Mouse (Mus musculus) testis, adult 2 months (tissue): ENCODE data around the gene Cbwd1. TPM values are rescaled to one million over a fixed set of nuclear protein-coding genes. Genes with fewer than 3 reads are reported as not detected.
A peak's percentile ranks its signal among the peaks of the same experiment; 100 is the strongest.

Source experiments
- H3K27ac ChIP-seq: fragments of 200-500 bp; 2 replicates; pipeline ENCODE4 v1.5.1; 2012; ENCODE audit warnings: low read depth, low read length; ENCODE audit not compliant: control insufficient read depth, insufficient read depth
- H3K27me3 ChIP-seq: fragments of 200-500 bp; 2 replicates; pipeline ENCODE4 v1.6.1; 2012; ENCODE audit warnings: mild to moderate bottlenecking, low read length, moderate library complexity; ENCODE audit not compliant: control insufficient read depth, insufficient read depth
- H3K36me3 ChIP-seq: fragments of 200-500 bp; 2 replicates; pipeline ENCODE4 v1.6.1; 2012; ENCODE audit warnings: mild to moderate bottlenecking, low read length; ENCODE audit not compliant: control insufficient read depth, insufficient read depth
- H3K4me1 ChIP-seq: fragments of 200-500 bp; 2 replicates; pipeline ENCODE4 v1.6.1; 2012; ENCODE audit warnings: low read length; ENCODE audit not compliant: control insufficient read depth, insufficient read depth
- H3K4me3 ChIP-seq: fragments of 200-500 bp; 2 replicates; pipeline ENCODE4 v1.5.1; 2012; ENCODE audit warnings: low read depth, mild to moderate bottlenecking, low read length, moderate library complexity, mixed read lengths; ENCODE audit not compliant: control insufficient read depth
- CTCF ChIP-seq: fragments of 200-500 bp; IDR thresholded peaks from 2 replicates; pipeline ENCODE4 v1.5.1; 2012; ENCODE audit warnings: low read depth, mild to moderate bottlenecking, inconsistent platforms, low read length, moderate library complexity; ENCODE audit not compliant: control insufficient read depth, insufficient read depth, insufficient replicate concordance
- POLR2A ChIP-seq: fragments of 200-500 bp; IDR thresholded peaks from 2 replicates; pipeline ENCODE4 v1.6.1; 2012; ENCODE audit warnings: low read depth, mild to moderate bottlenecking, inconsistent platforms, low read length, moderate library complexity; ENCODE audit not compliant: control insufficient read depth
- polyA plus RNA-seq: library from polyadenylated mRNA; depleted of rRNA; stranded (reverse); fragments of >200 nt; gene quantifications from 2 replicates; pipeline ENCODE4 v1.2.3, GENCODE M21; 2012

Cbwd1 gene
- polyA plus RNA-seq, 1 experiment, result 10.8 TPM

GRCm38 (mm10) chr19:24899578-24900544, 61.5 kb downstream of the Cbwd1 start:
- Histone ChIP-seq H3K27ac (no peak overlapping the region), H3K27me3 (no peaks in the 10 kb centered on the region), H3K4me3 (peak overlapping the region; percentile 74), H3K4me1 (peaks cover 26% of the 10 kb centered on the region), H3K36me3 (no peaks in the 10 kb centered on the region)
- TF ChIP-seq POLR2A (peak; percentile 19; the same call in 1 of the 2 replicates), CTCF (no peak)

- no peaks in the 10 kb centered on the region for H3K36me3 ChIP-seq
- peaks cover 26% of the 10 kb centered on the region for H3K4me1 ChIP-seq
- peak overlapping the region; percentile 74 for H3K4me3 ChIP-seq
- no peak overlapping the region for H3K27ac ChIP-seq
- no peaks in the 10 kb centered on the region for H3K27me3 ChIP-seq
- TF ChIP-seq POLR2A (no peak), CTCF (no peak)
Observed at GRCm38 (mm10) chr19:24898737-24899577, 62.5 kb downstream of the Cbwd1 start.

GRCm38 (mm10) chr19:24897896-24898736, 63.3 kb downstream of the Cbwd1 start:
- H3K27me3 ChIP-seq, result no peaks in the 10 kb centered on the region
- peak overlapping the region; percentile 86 for H3K4me3 ChIP-seq
- H3K27ac ChIP-seq, result peak overlapping the region; percentile 81
- TF ChIP-seq POLR2A (no peak), CTCF (no peak)
- H3K4me1 ChIP-seq, result peaks cover 26% of the 10 kb centered on the region
- H3K36me3 ChIP-seq, result no peaks in the 10 kb centered on the region

GRCm38 (mm10) chr19:24897006-24897895, 64.2 kb downstream of the Cbwd1 start:
- Histone ChIP-seq H3K27me3 (no peaks in the 10 kb centered on the region), H3K4me3 (peak overlapping the region; percentile 86), H3K27ac (peak overlapping the region; percentile 81), H3K36me3 (no peaks in the 10 kb centered on the region), H3K4me1 (peaks cover 26% of the 10 kb centered on the region)
- TF ChIP-seq POLR2A (no peak; the same call in 1 of the 2 replicates), CTCF (no peak)

GRCm38 (mm10) chr19:24896536-24896935, 64.9 kb downstream of the Cbwd1 start:
- H3K4me1 ChIP-seq, result peaks cover 26% of the 10 kb centered on the region
- H3K27ac ChIP-seq, result no peak overlapping the region; the same call in 1 of the 2 replicates
- H3K27me3 ChIP-seq, result no peaks in the 10 kb centered on the region
- peak overlapping the region; percentile 86 for H3K4me3 ChIP-seq
- TF ChIP-seq CTCF, result no peak
- no peak for TF ChIP-seq POLR2A
- no peaks in the 10 kb centered on the region for H3K36me3 ChIP-seq

- H3K27me3 ChIP-seq, result no peaks in the 10 kb centered on the region
- H3K27ac ChIP-seq, result no peak overlapping the region
- H3K4me1 ChIP-seq, result peaks cover 3% of the 10 kb centered on the region; the same call in 1 of the 2 replicates
- H3K4me3 ChIP-seq, result no peak overlapping the region
- no peaks in the 10 kb centered on the region for H3K36me3 ChIP-seq
- no peak for TF ChIP-seq CTCF
- TF ChIP-seq POLR2A, result no peak
Observed at GRCm38 (mm10) chr19:24886888-24887287, 74.5 kb downstream of the Cbwd1 start.
